20 mouse cellular contexts compared by ENCODE assay signal in genomic region chr11:60246077-60246476, GRCm38 (mm10). TPM values are rescaled to one million over a fixed set of nuclear protein-coding genes. Genes with fewer than 3 reads are reported as not detected.
A peak's percentile ranks its signal among the peaks of the same experiment; 100 is the strongest.
DNase-seq lines count a peak whose midpoint lies in the region; ATAC-seq and TF ChIP-seq lines count a peak whose summit lies in the region.
"Had no signal": no experiment of that assay in that cellular context is flagged by ENCODE, and none has a peak within 500 bp of the region (broad histone marks: within the 10 kb centered on the region; RNA-seq: fewer than 3 reads in every experiment).

No protein-coding gene starts in this region.

- no peak overlapping the region for H3K4me3 ChIP-seq in forebrain, embryonic 10.5 days
- H3K4me3 ChIP-seq in forebrain, embryonic 12.5 days (replicated peaks): no peak overlapping the region
- no peak overlapping the region for H3K4me3 ChIP-seq in intestine, postnatal 0 days (ENCODE audit: low read depth, low read length)
- H3K4me3 ChIP-seq in intestine, embryonic 16.5 days (ENCODE audit: low read length): no peak overlapping the region
- H3K4me3 ChIP-seq: embryonic facial prominence, embryonic 15.5 days had no signal

- no peaks in the 10 kb centered on the region; the same call in 1 of the 2 replicates for H3K36me3 ChIP-seq in forebrain, embryonic 10.5 days (replicated peaks)
- peaks cover 7% of the 10 kb centered on the region; the same call in 1 of the 2 replicates for H3K36me3 ChIP-seq in forebrain, embryonic 12.5 days (replicated peaks)
- peaks cover 47% of the 10 kb centered on the region for H3K36me3 ChIP-seq in intestine, postnatal 0 days (ENCODE audit: control insufficient read depth, insufficient read depth)
- peaks cover 3% of the 10 kb centered on the region; the same call in 1 of the 2 replicates for H3K36me3 ChIP-seq in intestine, embryonic 16.5 days (ENCODE audit: control insufficient read depth, insufficient read depth, low read length)

- no peak for ATAC-seq in forebrain, embryonic 12.5 days (ENCODE audit: low FRiP score)
- no peak for ATAC-seq in intestine, postnatal 0 days
- ATAC-seq in intestine, embryonic 16.5 days: no peak
- ATAC-seq: activated CD4-positive, CD25-positive, alpha-beta regulatory T cell, adult 4 months; midbrain, embryonic 16.5 days had no signal

- H3K4me1 ChIP-seq in forebrain, embryonic 10.5 days: peaks cover 27% of the 10 kb centered on the region
- peaks cover 13% of the 10 kb centered on the region for H3K4me1 ChIP-seq in forebrain, embryonic 12.5 days
- peaks cover 4% of the 10 kb centered on the region; the same call in 1 of the 2 replicates for H3K4me1 ChIP-seq in intestine, postnatal 0 days (replicated peaks; ENCODE audit: control insufficient read depth, insufficient read depth, low read length)
- peaks cover 3% of the 10 kb centered on the region; the same call in 1 of the 2 replicates for H3K4me1 ChIP-seq in intestine, embryonic 16.5 days (ENCODE audit: control insufficient read depth, insufficient read depth, low read length)

- TF ChIP-seq CTCF in intestine, postnatal 0 days (IDR thresholded peaks at IDR 0.05; ENCODE audit: low read depth): no peak

- H3K9me3 ChIP-seq in forebrain, embryonic 10.5 days: no peaks in the 10 kb centered on the region
- no peaks in the 10 kb centered on the region for H3K9me3 ChIP-seq in forebrain, embryonic 12.5 days
- no peaks in the 10 kb centered on the region for H3K9me3 ChIP-seq in intestine, postnatal 0 days (ENCODE audit: control insufficient read depth)
- H3K9me3 ChIP-seq in intestine, embryonic 16.5 days (ENCODE audit: control insufficient read depth, low read length): 0 out of 2 replicates have a peak, but pooled peaks cover 2% of the 10 kb centered on the region
- H3K9me3 ChIP-seq: embryonic facial prominence, embryonic 15.5 days had no signal

- no peak overlapping the region for H3K4me2 ChIP-seq in forebrain, embryonic 12.5 days
- H3K4me2 ChIP-seq in intestine, postnatal 0 days (replicated peaks; ENCODE audit: low read depth): no peak overlapping the region
- H3K4me2 ChIP-seq in intestine, embryonic 16.5 days (ENCODE audit: low read depth, low read length): no peak overlapping the region
- H3K4me2 ChIP-seq: embryonic facial prominence, embryonic 15.5 days; hindbrain, embryonic 14.5 days had no signal

- no peak for DNase-seq in forebrain, embryonic 10.5 days (ENCODE audit: extremely low spot score, low spot score)
- peak; percentile 15 for DNase-seq in retina, postnatal 1 day
- DNase-seq in retina, embryonic 14.5 days (ENCODE audit: low spot score): no peak
- DNase-seq in telencephalon, adult 2 months (ENCODE audit: low read depth, low spot score): peak; percentile 67
- no peak for DNase-seq in gastrocnemius, postnatal 4 days (ENCODE audit: low spot score in 2 of 2)
- DNase-seq: adrenal gland, postnatal 36 days; heart, postnatal 10 days; kidney, adult 18-20 months; kidney, postnatal 25 days; layer of hippocampus, postnatal 36 days; liver; lung, adult 18-20 months; lung, postnatal 4 days had no signal

- no peaks in the 10 kb centered on the region for H3K27me3 ChIP-seq in forebrain, embryonic 10.5 days (ENCODE audit: poor library complexity, severe bottlenecking)
- H3K27me3 ChIP-seq in forebrain, embryonic 12.5 days: no peaks in the 10 kb centered on the region
- H3K27me3 ChIP-seq in intestine, postnatal 0 days (replicated peaks; ENCODE audit: control insufficient read depth, insufficient read depth, low read length): no peaks in the 10 kb centered on the region
- no peaks in the 10 kb centered on the region for H3K27me3 ChIP-seq in intestine, embryonic 16.5 days (replicated peaks; ENCODE audit: control insufficient read depth, insufficient read depth, low read length)
- H3K27me3 ChIP-seq: embryonic facial prominence, embryonic 15.5 days had no signal

- H3K27ac ChIP-seq in forebrain, embryonic 10.5 days: peak overlapping the region; percentile 58; the same call in 1 of the 2 replicates
- H3K27ac ChIP-seq in forebrain, embryonic 12.5 days: no peak overlapping the region
- H3K27ac ChIP-seq in intestine, postnatal 0 days (ENCODE audit: low read depth, low read length): peak overlapping the region; percentile 94; the same call in 1 of the 2 replicates
- H3K27ac ChIP-seq in intestine, embryonic 16.5 days (ENCODE audit: low read length): no peak overlapping the region
- H3K27ac ChIP-seq: embryonic facial prominence, embryonic 15.5 days; hindbrain, embryonic 14.5 days had no signal

- H3K9ac ChIP-seq in forebrain, embryonic 12.5 days: no peak overlapping the region
- H3K9ac ChIP-seq in intestine, postnatal 0 days (ENCODE audit: low read depth, low read length): no peak overlapping the region
- no peak overlapping the region for H3K9ac ChIP-seq in intestine, embryonic 16.5 days (ENCODE audit: low read depth, low read length)
- H3K9ac ChIP-seq: embryonic facial prominence, embryonic 15.5 days; hindbrain, embryonic 14.5 days had no signal

RNA-seq across cellular contexts. Expression of gene Srebf1, which starts 23.7 kb away (rescaled TPM):
- 59.3 and 66.1 TPM in 2 replicates for polyA plus RNA-seq in forebrain, embryonic 10.5 days (2016; fragmentation: Nextera tagmentation; extraction: Ambion mirVana)
- polyA plus RNA-seq in forebrain, embryonic 12.5 days (2016; fragmentation: Nextera tagmentation; extraction: Ambion mirVana): 58.0 and 58.1 TPM in 2 replicates
- polyA plus RNA-seq in intestine, postnatal 0 days (2015; fragmentation: Nextera tagmentation; extraction: Ambion mirVana): 86.9 and 88.1 TPM in 2 replicates
- polyA plus RNA-seq in intestine, embryonic 16.5 days (2015; fragmentation: Nextera tagmentation; extraction: Ambion mirVana): 81.0 and 95.2 TPM in 2 replicates
- total RNA-seq in gastrocnemius, postnatal 4 days (2021): 10 to 100 TPM; 48.6 to 53.1 TPM

Comparison
In these comparisons a context has a peak if more than half of its experiments do, and no peak if none do; other contexts are left out.
1. DNase-seq: peak in retina, postnatal 1 day (single experiment) and telencephalon, adult 2 months (single experiment); none in forebrain, embryonic 10.5 days (single experiment), retina, embryonic 14.5 days (single experiment) and gastrocnemius, postnatal 4 days (0 of 2).
2. H3K27ac ChIP-seq: peak in forebrain, embryonic 10.5 days (single experiment) and intestine, postnatal 0 days (single experiment); none in forebrain, embryonic 12.5 days (single experiment) and intestine, embryonic 16.5 days (single experiment).